Mouse (Mus musculus) neural tube, embryonic 15.5 days (tissue): ENCODE measurements around the gene Prkaca. TPM values are rescaled to one million over a fixed set of nuclear protein-coding genes. Genes with fewer than 3 reads are reported as not detected.

ENCODE experiments used
- ATAC-seq: fragments of 200-750 bp; cut with Nextera tagmentation; 2 replicates; pipeline ENCODE4 v1.8.0; 2017; ENCODE audit warnings: mild to moderate bottlenecking, moderate TSS enrichment, moderate library complexity; ENCODE audit not compliant: low FRiP score
- H3K27ac ChIP-seq: fragments of 300-500 bp; sonication (generic); replicated peaks from 2 replicates; pipeline ENCODE4 v1.5.1; 2015; ENCODE audit warnings: mild to moderate bottlenecking, inconsistent platforms
- H3K27me3 ChIP-seq: fragments of 300-500 bp; sonication (generic); replicated peaks from 2 replicates; pipeline ENCODE4 v1.6.1; 2015; ENCODE audit warnings: inconsistent platforms
- H3K36me3 ChIP-seq: fragments of 300-500 bp; sonication (generic); 2 replicates; pipeline ENCODE4 v1.6.1; 2015; ENCODE audit warnings: inconsistent platforms
- H3K4me1 ChIP-seq: fragments of 300-500 bp; sonication (generic); 2 replicates; pipeline ENCODE4 v1.6.1; 2015; ENCODE audit warnings: inconsistent platforms
- H3K4me2 ChIP-seq: fragments of 300-500 bp; sonication (generic); 2 replicates; pipeline ENCODE4 v1.6.1; 2015; ENCODE audit warnings: inconsistent platforms, mild to moderate bottlenecking, moderate library complexity
- H3K4me3 ChIP-seq: fragments of 300-500 bp; sonication (generic); replicated peaks from 2 replicates; pipeline ENCODE4 v1.5.1; 2015; ENCODE audit warnings: mild to moderate bottlenecking, inconsistent platforms
- H3K9ac ChIP-seq: fragments of 300-500 bp; sonication (generic); replicated peaks from 2 replicates; pipeline ENCODE4 v1.6.1; 2015; ENCODE audit warnings: mild to moderate bottlenecking, inconsistent platforms
- H3K9me3 ChIP-seq: fragments of 300-500 bp; sonication (generic); replicated peaks from 2 replicates; pipeline ENCODE4 v1.6.1; 2016; ENCODE audit warnings: inconsistent platforms
- WGBS: fragments of 180-500 bp; shearing (Covaris S2); methylation state at CpG from one replicate; pipeline ENCODE4 v1.1.7; 2015; ENCODE audit warnings: mixed read lengths; 5-methylcytosine and 5-hydroxymethylcytosine counted together
- polyA plus RNA-seq: library from polyadenylated mRNA; unstranded; fragments of >200 nt; fragmentation: Nextera tagmentation; extraction: Ambion mirVana; gene quantifications from 2 replicates; pipeline ENCODE4 v1.2.1, GENCODE M21; 2015

Gene Prkaca
- polyA plus RNA-seq, 1 experiment from 2014 or later, result 256 TPM

GRCm38 (mm10) chr8:84023631-84024030 is 50.8 kb downstream of the Prkaca start:
- Histone ChIP-seq H3K27me3 (peaks cover 44% of the 10 kb centered on the region), H3K27ac (no peak overlapping the region), H3K4me1 (peaks cover 19% of the 10 kb centered on the region), H3K4me3 (no peak overlapping the region), H3K9ac (no peak overlapping the region), H3K36me3 (no peaks in the 10 kb centered on the region), H3K4me2 (no peak overlapping the region), H3K9me3 (no peaks in the 10 kb centered on the region)
- ATAC-seq, result no peak
- WGBS, result 61% methylated on average over 1 of the region's 1 CpGs

GRCm38 (mm10) chr8:84024171-84024570 is 51.4 kb downstream of the Prkaca start:
- no peaks in the 10 kb centered on the region for H3K9me3 ChIP-seq
- H3K27ac ChIP-seq, result no peak overlapping the region
- H3K9ac ChIP-seq, result no peak overlapping the region
- H3K4me3 ChIP-seq, result no peak overlapping the region
- no peak overlapping the region for H3K4me2 ChIP-seq
- no peaks in the 10 kb centered on the region for H3K36me3 ChIP-seq
- H3K4me1 ChIP-seq, result peaks cover 19% of the 10 kb centered on the region
- ATAC-seq, result no peak
- peaks cover 44% of the 10 kb centered on the region for H3K27me3 ChIP-seq
- WGBS, result 12% methylated on average over 10 of the region's 10 CpGs

DNA sequence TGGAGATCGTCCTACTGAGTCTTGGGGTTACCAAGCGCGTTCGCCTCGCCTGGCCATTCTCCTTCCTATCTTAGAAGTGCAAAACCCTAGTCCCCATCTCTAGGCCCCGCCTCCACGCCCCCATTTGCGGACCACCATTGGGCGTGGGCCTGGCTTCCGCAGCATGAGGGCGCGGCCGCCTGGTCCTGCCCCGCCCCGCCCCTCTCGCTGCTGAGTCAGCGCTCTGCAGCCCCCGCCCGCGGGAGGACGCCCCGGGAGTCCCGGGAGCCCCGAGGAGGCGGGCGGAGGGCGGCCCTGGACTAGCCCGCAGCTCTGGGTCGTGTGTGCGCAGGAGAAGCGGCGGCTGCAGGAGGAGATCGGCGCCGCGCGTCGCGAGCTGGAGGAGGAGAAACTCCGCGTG is 53.1 kb downstream of the Prkaca start:
- Histone ChIP-seq H3K4me2 (peak overlapping the region; percentile 93), H3K4me3 (peak overlapping the region; percentile 53), H3K36me3 (no peaks in the 10 kb centered on the region), H3K9me3 (no peaks in the 10 kb centered on the region), H3K4me1 (peaks cover 18% of the 10 kb centered on the region), H3K27me3 (peaks cover 39% of the 10 kb centered on the region), H3K9ac (peak overlapping the region; percentile 62), H3K27ac (no peak overlapping the region)
- 1% methylated on average over 41 of the region's 41 CpGs for WGBS
- peak; percentile 77 for ATAC-seq

DNA sequence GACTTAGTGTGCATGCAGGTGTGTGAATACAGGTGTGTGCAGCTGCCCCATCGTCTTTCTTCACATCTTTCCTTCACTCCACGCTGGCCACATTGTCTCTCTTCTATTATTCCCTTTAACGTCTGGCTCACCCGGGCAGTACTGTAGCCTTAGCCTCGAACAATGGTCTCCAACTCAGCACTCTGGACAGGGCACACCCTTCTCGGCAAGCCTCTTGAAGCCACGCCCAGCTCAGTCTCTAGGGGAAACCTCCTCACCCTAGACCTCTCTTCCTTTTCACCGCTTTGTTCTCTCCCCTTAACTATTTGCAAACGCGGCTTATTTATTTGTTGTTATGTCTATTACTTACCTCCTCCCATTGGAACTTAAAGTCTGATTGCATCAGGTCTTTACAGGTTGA is 54.7 kb downstream of the Prkaca start:
- no peak overlapping the region for H3K4me2 ChIP-seq
- H3K27me3 ChIP-seq, result peaks cover 26% of the 10 kb centered on the region
- H3K4me1 ChIP-seq, result peaks cover 14% of the 10 kb centered on the region
- no peaks in the 10 kb centered on the region for H3K36me3 ChIP-seq
- no peak for ATAC-seq
- H3K9me3 ChIP-seq, result no peaks in the 10 kb centered on the region
- H3K9ac ChIP-seq, result no peak overlapping the region
- no peak overlapping the region for H3K4me3 ChIP-seq
- no peak overlapping the region for H3K27ac ChIP-seq
- 7% methylated on average over 10 of the region's 10 CpGs for WGBS

DNA sequence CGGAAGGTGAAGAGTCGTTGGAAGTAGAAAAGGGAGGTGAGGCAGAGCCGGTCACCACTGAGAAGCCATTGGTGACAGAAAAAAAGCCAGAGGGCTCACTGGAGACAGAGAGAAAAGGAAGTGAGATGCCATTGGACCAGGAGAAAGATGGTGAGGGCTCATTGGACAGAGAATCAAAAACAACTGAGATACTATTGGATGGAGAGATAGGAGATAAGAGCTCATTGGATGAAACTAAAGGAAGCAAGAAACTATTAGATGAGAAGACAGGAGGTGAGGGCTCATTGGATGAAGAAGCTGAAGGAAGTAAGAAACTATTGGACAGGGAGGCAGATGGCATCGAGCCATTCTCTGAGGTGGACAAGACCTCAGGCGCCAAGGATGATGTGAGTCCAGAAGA is 56.5 kb downstream of the Prkaca start:
- 88% methylated on average over 5 of the region's 5 CpGs for WGBS
- H3K9me3 ChIP-seq, result no peaks in the 10 kb centered on the region
- H3K36me3 ChIP-seq, result no peaks in the 10 kb centered on the region

DNA sequence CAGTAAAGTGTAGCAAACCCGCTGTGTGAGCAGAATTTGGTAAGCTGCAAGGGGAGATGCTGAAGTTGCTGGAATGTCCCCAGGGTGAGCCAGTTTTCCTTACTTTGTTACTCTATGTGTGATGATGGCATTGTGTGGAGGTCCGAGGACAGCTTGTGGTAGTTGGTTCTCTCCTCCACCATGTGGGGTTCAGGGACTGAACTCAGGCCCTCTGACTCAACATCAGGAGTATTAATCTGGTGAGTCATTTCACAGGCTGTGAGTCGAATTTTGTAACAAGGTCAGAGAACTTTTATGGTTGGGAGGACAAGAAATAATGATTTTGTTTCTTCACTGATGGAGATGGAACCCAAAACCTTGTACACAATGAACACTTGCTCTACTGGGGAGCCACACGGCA is 60.0 kb downstream of the Prkaca start:
- no peak overlapping the region for H3K4me2 ChIP-seq
- H3K36me3 ChIP-seq, result no peaks in the 10 kb centered on the region
- WGBS, result 78% methylated on average over 4 of the region's 4 CpGs
- no peak overlapping the region for H3K27ac ChIP-seq
- no peak for ATAC-seq
- no peaks in the 10 kb centered on the region for H3K4me1 ChIP-seq
- no peak overlapping the region for H3K9ac ChIP-seq
- peaks cover 19% of the 10 kb centered on the region for H3K27me3 ChIP-seq
- no peaks in the 10 kb centered on the region for H3K9me3 ChIP-seq
- no peak overlapping the region for H3K4me3 ChIP-seq

More for the DNA sequence above, 56.5 kb downstream of the Prkaca start:
- Histone ChIP-seq H3K4me3 (no peak overlapping the region), H3K9ac (no peak overlapping the region), H3K27me3 (peaks cover 24% of the 10 kb centered on the region), H3K27ac (no peak overlapping the region), H3K4me2 (no peak overlapping the region), H3K4me1 (peaks cover 14% of the 10 kb centered on the region)
- ATAC-seq, result no peak

- peaks cover 12% of the 10 kb centered on the region for H3K4me1 ChIP-seq
- H3K27ac ChIP-seq, result no peak overlapping the region
- H3K27me3 ChIP-seq, result peaks cover 43% of the 10 kb centered on the region
- H3K4me2 ChIP-seq, result no peak overlapping the region
- WGBS, result 78% methylated on average over 5 of the region's 5 CpGs
- H3K9me3 ChIP-seq, result no peaks in the 10 kb centered on the region
- H3K36me3 ChIP-seq, result no peaks in the 10 kb centered on the region
- H3K4me3 ChIP-seq, result no peak overlapping the region
- no peak for ATAC-seq
- no peak overlapping the region for H3K9ac ChIP-seq
These were observed 65.2 kb downstream of the Prkaca start for GRCm38 (mm10) chr8:84038015-84038414.

- WGBS, result 13% methylated on average over 5 of the region's 5 CpGs
- peaks cover 53% of the 10 kb centered on the region for H3K27me3 ChIP-seq
- ATAC-seq, result peak; percentile 46; the same call in 1 of the 2 replicates
- peaks cover 12% of the 10 kb centered on the region for H3K4me1 ChIP-seq
- no peaks in the 10 kb centered on the region for H3K9me3 ChIP-seq
- no peak overlapping the region for H3K9ac ChIP-seq
- H3K4me2 ChIP-seq, result no peak overlapping the region
- H3K4me3 ChIP-seq, result no peak overlapping the region
- H3K36me3 ChIP-seq, result no peaks in the 10 kb centered on the region
- H3K27ac ChIP-seq, result no peak overlapping the region
These were observed 66.3 kb downstream of the Prkaca start for GRCm38 (mm10) chr8:84039050-84039449.

GRCm38 (mm10) chr8:84042066-84042947 is 69.5 kb downstream of the Prkaca start, which contains the start of gene Il27ra:
Il27ra (minus strand) TSS chr8:84042589.
- peaks cover 20% of the 10 kb centered on the region for H3K4me1 ChIP-seq
- H3K4me2 ChIP-seq, result peak within 1 kb of the TSS; percentile 66
- peak within 1 kb of the TSS; percentile 31 for H3K4me3 ChIP-seq
- WGBS, result 4% methylated on average over 40 of the region's 40 CpGs
- H3K9me3 ChIP-seq, result no peaks in the 10 kb centered on the region
- ATAC-seq, result peak; percentile 64
- H3K27ac ChIP-seq, result no peak within 1 kb of the TSS
- H3K36me3 ChIP-seq, result no peaks in the 10 kb centered on the region
- peaks cover 62% of the 10 kb centered on the region for H3K27me3 ChIP-seq
- H3K9ac ChIP-seq, result peak within 1 kb of the TSS; percentile 31; the same call in 1 of the 2 replicates

- Histone ChIP-seq H3K4me3 (no peak overlapping the region), H3K9me3 (no peaks in the 10 kb centered on the region), H3K27me3 (peaks cover 59% of the 10 kb centered on the region), H3K9ac (no peak overlapping the region), H3K4me1 (peaks cover 20% of the 10 kb centered on the region), H3K4me2 (peak overlapping the region; percentile 66), H3K36me3 (no peaks in the 10 kb centered on the region), H3K27ac (no peak overlapping the region)
- ATAC-seq, result no peak
- 44% methylated on average over 12 of the region's 12 CpGs for WGBS
These were observed 70.2 kb downstream of the Prkaca start for GRCm38 (mm10) chr8:84042948-84043342.

DNA sequence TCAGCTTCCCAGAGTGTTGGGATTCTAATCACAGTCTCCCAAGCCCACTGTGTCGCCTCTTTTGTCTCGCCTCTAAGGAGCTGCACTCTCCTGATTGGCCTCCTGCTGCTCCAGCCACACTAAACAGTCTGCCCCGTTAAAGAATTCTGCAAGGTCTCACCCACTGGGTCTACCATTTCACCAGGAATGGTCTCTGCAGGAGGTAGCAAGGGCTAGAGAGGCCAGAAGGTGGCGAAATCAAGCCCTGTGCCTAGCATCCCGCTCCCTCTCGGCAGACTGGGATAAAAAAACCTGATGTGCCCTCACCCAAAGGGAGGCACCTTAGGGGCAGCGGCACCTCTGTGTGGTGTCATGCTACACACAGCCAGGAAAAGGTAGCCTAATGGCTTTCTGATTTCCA is 71.3 kb downstream of the Prkaca start:
- no peaks in the 10 kb centered on the region for H3K9me3 ChIP-seq
- no peak overlapping the region for H3K9ac ChIP-seq
- H3K36me3 ChIP-seq, result no peaks in the 10 kb centered on the region
- H3K27ac ChIP-seq, result no peak overlapping the region
- WGBS, result 1% methylated on average over 7 of the region's 7 CpGs
- H3K4me1 ChIP-seq, result peaks cover 20% of the 10 kb centered on the region
- no peak for ATAC-seq
- no peak overlapping the region for H3K4me2 ChIP-seq
- peaks cover 57% of the 10 kb centered on the region for H3K27me3 ChIP-seq
- H3K4me3 ChIP-seq, result no peak overlapping the region

- no peaks in the 10 kb centered on the region for H3K9me3 ChIP-seq
- no peak for ATAC-seq
- H3K36me3 ChIP-seq, result no peaks in the 10 kb centered on the region
- no peak within 1 kb of the TSS for H3K9ac ChIP-seq
- H3K4me3 ChIP-seq, result no peak within 1 kb of the TSS
- no peak within 1 kb of the TSS; the same call in 1 of the 2 replicates for H3K4me2 ChIP-seq
- H3K27me3 ChIP-seq, result peaks cover 57% of the 10 kb centered on the region
- no peak within 1 kb of the TSS for H3K27ac ChIP-seq
- H3K4me1 ChIP-seq, result peaks cover 20% of the 10 kb centered on the region
- 12% methylated on average over 9 of the region's 9 CpGs for WGBS
These were observed 72.1 kb downstream of the Prkaca start, which contains the start of gene Rln3 for GRCm38 (mm10) chr8:84044900-84045299. Rln3 (minus strand) TSS chr8:84045000.
